Mouse (Mus musculus) limb, embryonic 10.5 days (tissue): Measurements from ENCODE around the gene Ankfn1. TPM values are rescaled to one million over a fixed set of nuclear protein-coding genes. Genes with fewer than 3 reads are reported as not detected.

Source experiments
- DNase-seq: peaks from one replicate; pipeline ENCODE4 v3.0.0-alpha.2; 2017; ENCODE audit warnings: low spot score
- H3K27ac ChIP-seq: fragments of 300-500 bp; sonication (generic); 2 replicates; pipeline ENCODE4 v1.5.1; 2016; ENCODE audit warnings: mild to moderate bottlenecking
- H3K27me3 ChIP-seq: fragments of 300-500 bp; sonication (generic); 2 replicates; pipeline ENCODE4 v1.6.1; 2016; ENCODE audit warnings: low read depth, mild to moderate bottlenecking; ENCODE audit not compliant: poor library complexity, severe bottlenecking
- H3K36me3 ChIP-seq: fragments of 300-500 bp; sonication (generic); 2 replicates; pipeline ENCODE4 v1.6.1; 2016; ENCODE audit warnings: mild to moderate bottlenecking, moderate library complexity
- H3K4me1 ChIP-seq: fragments of 300-500 bp; sonication (generic); 2 replicates; pipeline ENCODE4 v1.6.1; 2016
- H3K4me3 ChIP-seq: fragments of 300-500 bp; sonication (generic); 2 replicates; pipeline ENCODE4 v1.5.1; 2016; ENCODE audit warnings: mild to moderate bottlenecking, moderate library complexity
- H3K9me3 ChIP-seq: fragments of 300-500 bp; sonication (generic); replicated peaks from 2 replicates; pipeline ENCODE4 v1.6.1; 2016; ENCODE audit warnings: mild to moderate bottlenecking
- WGBS: fragments of 180-500 bp; shearing (Covaris S2); methylation state at CpG from one replicate; pipeline ENCODE4 v1.1.7; 2016; 5-methylcytosine and 5-hydroxymethylcytosine counted together
- polyA plus RNA-seq: library from polyadenylated mRNA; unstranded; fragments of >200 nt; fragmentation: Nextera tagmentation; extraction: Ambion mirVana; gene quantifications from 2 replicates; pipeline ENCODE4 v1.2.1, GENCODE M21; 2016

Gene Ankfn1
- polyA plus RNA-seq, 1 experiment from 2014 or later: not detected

DNA sequence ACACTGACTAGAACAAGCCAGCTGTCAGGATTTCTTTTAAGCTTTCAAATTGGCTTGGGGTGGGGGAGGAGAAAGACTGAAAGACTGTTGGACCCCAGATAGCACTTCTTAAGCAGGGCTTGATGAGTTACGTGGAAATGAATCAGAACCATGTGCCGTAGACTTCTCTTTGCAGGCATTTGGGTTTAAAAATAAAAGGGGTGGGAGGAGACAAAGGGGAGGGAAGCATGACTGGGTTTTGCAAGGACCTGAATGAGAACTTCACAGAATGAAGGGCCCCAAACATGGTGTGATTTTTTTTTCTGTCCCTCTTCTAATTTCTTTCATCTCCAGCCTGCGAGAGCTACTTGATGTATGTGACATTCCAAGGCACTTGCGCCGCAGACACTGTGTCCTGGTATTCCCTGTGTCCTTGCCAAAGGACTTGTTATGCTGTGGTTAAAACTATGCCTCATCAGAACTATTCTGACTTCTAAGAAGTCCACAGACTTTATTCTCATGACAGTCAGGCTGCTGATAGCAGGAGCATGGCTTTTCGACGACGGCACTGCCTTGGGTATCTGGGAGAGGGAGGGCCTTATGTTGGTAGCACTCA lies 176.4 kb downstream of the Ankfn1 start:
- Histone ChIP-seq H3K4me1 (peaks cover 4% of the 10 kb centered on the region; the same call in 1 of the 2 replicates), H3K4me3 (no peak overlapping the region), H3K27me3 (no peaks in the 10 kb centered on the region), H3K27ac (no peak overlapping the region), H3K36me3 (no peaks in the 10 kb centered on the region), H3K9me3 (no peaks in the 10 kb centered on the region)
- WGBS: 77% methylated on average over 8 of the region's 8 CpGs
- no peak for DNase-seq

DNA sequence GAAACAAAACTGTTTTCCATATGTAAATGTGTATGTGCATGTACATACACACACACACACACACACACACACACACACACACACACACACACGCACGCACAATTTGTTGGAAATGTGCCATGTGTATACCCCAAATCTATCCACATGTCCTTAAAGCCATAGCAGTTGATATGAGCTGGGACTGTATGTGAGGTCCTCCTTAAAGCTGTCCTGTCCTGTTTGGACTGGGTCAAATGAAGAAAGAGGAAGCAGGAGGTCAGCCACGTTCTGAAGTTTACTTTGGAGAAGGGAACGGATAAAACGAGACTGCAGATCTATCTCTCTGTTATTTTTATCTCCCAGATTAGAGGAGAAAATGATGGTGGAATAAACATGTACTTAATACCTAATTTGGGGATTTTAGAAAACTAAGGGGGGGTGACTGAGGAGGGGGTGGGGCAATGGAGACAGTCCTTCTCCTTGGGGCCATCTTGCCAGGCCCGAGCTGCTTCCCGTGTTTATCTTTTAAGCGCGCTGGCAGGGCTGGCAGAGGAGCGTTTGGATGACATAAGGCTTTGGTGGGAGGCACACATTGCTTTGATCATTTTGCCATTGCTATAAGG lies 187.1 kb downstream of the Ankfn1 start:
- DNase-seq: no peak
- Histone ChIP-seq H3K36me3 (no peaks in the 10 kb centered on the region), H3K4me3 (no peak overlapping the region), H3K4me1 (peaks cover 8% of the 10 kb centered on the region; the same call in 1 of the 2 replicates), H3K9me3 (no peaks in the 10 kb centered on the region), H3K27ac (no peak overlapping the region), H3K27me3 (no peaks in the 10 kb centered on the region)
- 86% methylated on average over 10 of the region's 10 CpGs for WGBS

DNA sequence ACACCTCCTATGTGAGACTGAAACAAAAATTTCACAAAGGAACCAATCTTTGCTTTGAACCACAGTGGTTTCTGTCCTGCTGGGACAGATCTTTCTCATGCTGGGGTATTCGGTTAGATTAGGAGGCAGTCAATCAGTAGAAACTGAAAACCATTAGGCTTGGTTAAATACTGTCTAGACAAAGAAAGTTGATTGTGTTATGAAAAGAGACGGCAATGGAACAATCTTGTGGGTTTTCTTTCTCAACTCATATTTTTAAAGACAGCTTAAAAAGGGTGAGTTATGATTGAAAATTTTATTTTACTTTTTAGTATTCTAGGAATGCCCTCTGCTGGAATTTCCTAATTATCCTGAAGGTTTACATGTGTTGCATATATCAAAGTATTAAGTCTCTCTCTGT lies 191.1 kb downstream of the Ankfn1 start:
- WGBS: 88% methylated on average over 2 of the region's 2 CpGs
- Histone ChIP-seq H3K36me3 (no peaks in the 10 kb centered on the region), H3K4me1 (peaks cover 8% of the 10 kb centered on the region; the same call in 1 of the 2 replicates), H3K9me3 (no peaks in the 10 kb centered on the region), H3K27me3 (no peaks in the 10 kb centered on the region), H3K4me3 (no peak overlapping the region), H3K27ac (no peak overlapping the region)
- DNase-seq: no peak

DNA sequence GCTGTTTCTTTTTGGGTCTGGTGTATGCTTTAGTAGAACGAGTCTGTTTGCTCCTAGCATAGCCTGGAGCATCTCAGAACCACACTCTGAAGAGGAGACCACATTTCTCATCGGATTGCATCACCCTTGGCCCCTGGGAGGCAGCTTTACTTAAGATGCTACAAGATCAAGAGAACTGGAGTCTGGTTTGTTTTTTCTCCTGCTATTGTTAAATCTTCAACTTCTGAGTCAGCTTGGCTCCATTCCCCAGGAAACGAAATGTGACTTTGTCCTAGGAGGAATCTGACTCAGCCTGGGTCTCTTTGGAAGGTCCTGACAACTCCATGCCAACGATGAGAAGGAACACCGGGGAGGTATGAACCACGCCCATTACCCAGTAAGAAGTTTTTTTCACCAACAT lies 197.6 kb downstream of the Ankfn1 start:
- Histone ChIP-seq H3K36me3 (no peaks in the 10 kb centered on the region), H3K9me3 (no peaks in the 10 kb centered on the region), H3K4me1 (no peaks in the 10 kb centered on the region), H3K27ac (no peak overlapping the region), H3K27me3 (no peaks in the 10 kb centered on the region), H3K4me3 (no peak overlapping the region)
- 83% methylated on average over 6 of the region's 6 CpGs for WGBS
- DNase-seq: no peak

DNA sequence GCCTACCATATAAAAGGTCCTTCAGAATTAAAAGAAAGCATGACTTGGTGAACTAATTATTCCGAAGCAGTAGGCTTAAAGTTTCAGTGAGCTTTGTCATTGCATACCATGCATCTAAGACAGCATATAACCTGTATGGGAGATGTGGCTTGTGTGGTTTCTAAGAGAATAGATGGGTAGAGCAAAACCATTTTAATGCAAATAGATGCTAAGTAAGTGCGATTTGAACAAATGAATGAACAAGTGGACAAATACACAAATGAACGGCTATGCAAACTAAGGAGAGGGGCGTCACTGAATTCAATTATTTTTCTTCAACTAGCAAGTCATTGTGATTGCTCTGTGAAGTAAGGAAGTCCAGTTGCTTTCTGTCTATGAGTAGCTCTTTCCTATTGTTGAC lies 198.3 kb downstream of the Ankfn1 start:
- Histone ChIP-seq H3K4me3 (no peak overlapping the region), H3K4me1 (peaks cover 6% of the 10 kb centered on the region), H3K27ac (no peak overlapping the region), H3K36me3 (no peaks in the 10 kb centered on the region), H3K9me3 (no peaks in the 10 kb centered on the region), H3K27me3 (no peaks in the 10 kb centered on the region)
- 95% methylated on average over 4 of the region's 4 CpGs for WGBS
- no peak for DNase-seq

DNA sequence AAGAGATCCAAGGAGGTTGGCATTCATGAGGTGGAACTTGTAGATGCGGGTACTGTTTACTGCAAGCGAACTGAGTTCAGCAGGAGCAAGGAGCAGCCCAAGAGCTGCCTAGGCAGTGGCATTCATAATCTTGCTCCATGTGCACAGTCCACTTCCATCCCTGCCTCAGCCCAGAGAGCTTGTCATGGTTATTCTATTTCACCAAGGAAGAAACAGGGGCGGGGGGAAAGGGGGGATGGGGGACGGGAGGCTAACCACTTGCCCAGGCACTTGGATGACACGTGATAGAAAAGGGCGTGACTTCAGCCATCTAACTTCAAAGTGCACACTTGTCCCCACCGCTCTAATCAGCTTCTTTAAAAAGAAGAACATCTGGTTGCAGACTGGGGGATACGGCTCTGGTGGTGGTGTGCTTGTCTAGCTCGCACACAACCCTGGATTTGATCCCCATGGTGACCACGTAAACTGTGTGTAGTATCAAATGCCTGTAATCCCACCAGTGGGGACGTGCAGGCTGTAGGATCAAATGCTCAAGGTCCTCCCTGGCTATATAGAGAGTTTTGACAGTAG lies 203.1 kb downstream of the Ankfn1 start:
- Histone ChIP-seq H3K36me3 (no peaks in the 10 kb centered on the region), H3K27me3 (no peaks in the 10 kb centered on the region), H3K4me3 (no peak overlapping the region), H3K9me3 (no peaks in the 10 kb centered on the region), H3K4me1 (peaks cover 8% of the 10 kb centered on the region), H3K27ac (no peak overlapping the region)
- DNase-seq: no peak
- WGBS: 46% methylated on average over 11 of the region's 11 CpGs

DNA sequence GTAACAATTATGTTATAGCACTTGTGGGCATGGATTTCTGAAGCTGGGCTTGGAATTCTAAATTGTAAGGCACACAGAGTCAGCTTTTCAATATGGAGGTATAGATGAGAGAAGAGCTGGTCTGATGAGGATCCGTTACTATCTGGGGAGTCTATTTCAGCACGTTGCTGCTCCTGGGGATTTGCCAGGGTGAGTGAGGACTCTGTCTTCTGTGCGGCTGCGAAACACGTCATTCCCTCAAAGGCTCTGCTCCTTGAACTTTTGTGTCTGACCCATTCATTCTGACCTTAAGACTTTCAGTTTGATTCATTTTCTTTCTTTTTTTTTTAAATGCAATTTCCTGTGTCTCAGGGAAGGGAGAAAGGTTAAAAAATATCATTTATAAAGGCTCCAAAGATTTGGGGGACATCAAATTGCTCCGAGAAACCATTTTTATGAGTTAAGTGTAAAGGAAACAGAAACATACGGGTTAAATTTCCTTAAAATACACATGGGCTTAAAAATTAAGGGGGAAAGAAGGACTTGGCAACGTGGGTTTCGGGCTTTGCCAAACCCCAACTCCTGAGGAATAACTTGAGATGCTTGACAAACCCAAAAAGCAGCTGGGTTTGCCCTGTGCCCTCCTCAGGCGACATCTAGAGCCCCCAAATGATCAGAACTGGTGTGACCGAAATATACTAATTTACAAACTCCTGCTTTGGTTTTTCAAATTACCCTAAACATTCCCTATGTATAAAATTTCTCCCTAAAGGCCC lies 207.9 kb downstream of the Ankfn1 start:
- no peaks in the 10 kb centered on the region for H3K27me3 ChIP-seq
- H3K4me1 ChIP-seq: peaks cover 7% of the 10 kb centered on the region
- no peaks in the 10 kb centered on the region for H3K36me3 ChIP-seq
- H3K4me3 ChIP-seq: no peak overlapping the region
- H3K9me3 ChIP-seq: no peaks in the 10 kb centered on the region
- DNase-seq: no peak
- WGBS: 70% methylated on average over 11 of the region's 11 CpGs
- H3K27ac ChIP-seq: no peak overlapping the region

DNA sequence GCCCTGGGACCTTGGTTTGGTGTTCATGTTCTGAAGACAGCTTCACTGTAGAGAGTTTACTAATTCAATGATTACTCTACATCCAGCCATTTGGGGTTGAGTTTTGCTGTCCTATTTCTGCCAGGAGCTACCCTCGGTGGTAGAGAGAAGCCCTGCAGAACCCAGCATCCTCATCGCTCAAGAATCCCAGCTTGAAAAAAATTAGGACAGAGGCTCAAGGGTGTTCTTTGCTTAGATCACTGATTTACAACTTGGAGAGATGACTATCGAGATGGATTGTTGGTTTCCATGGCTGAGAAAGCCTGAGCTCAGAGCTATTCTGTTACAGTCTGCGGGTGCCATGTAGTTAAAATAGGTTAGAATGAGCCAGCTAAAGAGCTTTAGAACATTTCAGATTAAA lies 209.2 kb downstream of the Ankfn1 start:
- H3K4me1 ChIP-seq: no peaks in the 10 kb centered on the region
- no peaks in the 10 kb centered on the region for H3K9me3 ChIP-seq
- WGBS: 92% methylated on average over 4 of the region's 4 CpGs
- no peaks in the 10 kb centered on the region for H3K36me3 ChIP-seq
- no peak for DNase-seq
- H3K4me3 ChIP-seq: no peak overlapping the region
- no peaks in the 10 kb centered on the region for H3K27me3 ChIP-seq
- H3K27ac ChIP-seq: no peak overlapping the region

DNA sequence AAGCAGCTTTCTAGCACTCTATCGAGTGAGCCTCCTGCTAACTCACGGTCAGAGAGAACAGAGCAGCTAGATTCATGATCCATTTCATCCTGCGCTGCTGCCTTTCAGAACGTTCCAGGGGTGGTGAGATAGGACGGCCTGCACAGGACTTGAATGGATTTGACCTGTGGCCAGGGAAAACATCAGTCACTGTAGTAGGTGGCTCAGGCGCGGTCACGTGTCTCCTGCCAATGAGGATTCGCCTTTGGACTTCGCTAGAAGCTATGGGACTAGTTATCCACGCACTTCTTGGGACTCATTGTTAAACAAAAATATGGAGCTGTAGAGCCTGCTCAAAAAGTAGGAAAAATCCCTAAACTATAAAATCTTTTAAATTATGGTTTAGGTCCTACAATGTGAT lies 226.0 kb downstream of the Ankfn1 start:
- Histone ChIP-seq H3K27me3 (peaks cover 26% of the 10 kb centered on the region), H3K9me3 (no peaks in the 10 kb centered on the region), H3K4me3 (no peak overlapping the region), H3K36me3 (no peaks in the 10 kb centered on the region), H3K27ac (no peak overlapping the region), H3K4me1 (peaks cover under 1% of the 10 kb centered on the region; the same call in 1 of the 2 replicates)
- 86% methylated on average over 11 of the region's 11 CpGs for WGBS
- no peak for DNase-seq

DNA sequence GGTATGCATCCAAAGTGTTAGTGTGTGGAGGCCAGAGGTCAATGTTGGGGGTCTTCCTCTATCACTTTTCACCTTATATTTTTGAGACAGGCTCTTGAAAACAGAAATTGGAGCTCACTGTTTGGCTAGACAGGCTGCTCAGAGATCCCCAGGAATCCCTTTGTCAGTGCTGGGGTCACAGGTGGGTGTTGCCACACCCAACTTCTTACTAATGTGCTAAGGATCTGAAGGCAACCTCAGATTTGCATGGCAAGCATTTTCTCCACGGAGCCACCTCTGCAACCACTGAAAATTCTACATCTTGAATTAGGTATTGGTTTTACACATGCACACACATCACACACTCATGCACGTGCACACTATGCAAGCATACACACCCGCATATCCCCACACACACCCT lies 226.5 kb downstream of the Ankfn1 start:
- 75% methylated on average over 3 of the region's 3 CpGs for WGBS
- DNase-seq: no peak
- no peak overlapping the region for H3K27ac ChIP-seq

DNA sequence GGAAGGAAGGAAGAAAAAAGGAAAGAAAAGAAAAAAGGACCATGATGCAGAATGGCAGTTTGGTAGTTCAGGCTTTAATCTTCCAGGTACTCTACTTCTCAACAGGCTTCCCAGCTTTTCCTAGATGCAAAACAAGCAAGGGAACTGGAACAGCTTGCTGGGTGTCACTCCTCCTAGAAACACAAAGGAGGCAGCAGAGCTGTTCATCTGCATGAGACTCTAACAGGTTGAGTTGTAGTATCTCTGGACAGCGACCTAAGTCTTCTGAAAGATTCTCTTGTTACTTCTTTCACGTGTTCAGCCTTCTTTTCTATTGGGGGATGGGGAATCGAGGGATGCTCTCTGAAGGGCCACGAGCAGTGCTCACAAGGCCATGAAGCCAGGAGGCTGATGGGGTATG lies 228.7 kb downstream of the Ankfn1 start:
- Histone ChIP-seq H3K36me3 (no peaks in the 10 kb centered on the region), H3K27me3 (peaks cover 44% of the 10 kb centered on the region), H3K4me3 (no peak overlapping the region), H3K4me1 (peaks cover 19% of the 10 kb centered on the region), H3K9me3 (no peaks in the 10 kb centered on the region), H3K27ac (no peak overlapping the region)
- 57% methylated on average over 4 of the region's 4 CpGs for WGBS
- no peak for DNase-seq

More for the DNA sequence above, 226.5 kb downstream of the Ankfn1 start:
- H3K4me3 ChIP-seq: no peak overlapping the region
- H3K9me3 ChIP-seq: no peaks in the 10 kb centered on the region
- peaks cover 5% of the 10 kb centered on the region; the same call in 1 of the 2 replicates for H3K4me1 ChIP-seq
- no peaks in the 10 kb centered on the region for H3K36me3 ChIP-seq
- peaks cover 28% of the 10 kb centered on the region for H3K27me3 ChIP-seq

DNA sequence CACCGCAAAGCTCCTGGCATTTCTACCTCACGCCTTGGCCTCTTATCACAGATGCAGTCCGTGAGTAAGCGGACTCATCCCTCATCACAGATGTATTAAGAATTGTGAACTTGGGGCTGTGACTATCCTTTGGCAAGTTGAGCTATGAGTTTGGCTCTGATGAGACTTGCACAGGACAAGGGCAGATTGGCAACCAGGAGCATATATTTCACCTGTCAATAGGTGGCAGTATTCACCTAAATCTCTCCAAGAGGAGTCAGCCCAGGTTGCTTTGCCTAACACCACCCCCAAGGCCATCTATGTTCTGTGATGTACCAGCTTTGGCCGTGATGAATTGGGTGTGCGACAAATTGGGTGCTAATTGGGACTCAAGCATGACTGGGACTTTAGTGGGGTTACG lies 231.3 kb downstream of the Ankfn1 start:
- Histone ChIP-seq H3K27me3 (peaks cover 46% of the 10 kb centered on the region), H3K36me3 (no peaks in the 10 kb centered on the region), H3K9me3 (no peaks in the 10 kb centered on the region), H3K4me1 (peaks cover 19% of the 10 kb centered on the region), H3K4me3 (no peak overlapping the region), H3K27ac (no peak overlapping the region)
- DNase-seq: peak; percentile 47
- 41% methylated on average over 7 of the region's 7 CpGs for WGBS
